Mouse (Mus musculus) heart, adult 8-10 months (tissue): ENCODE results near the gene Chp1. TPM values are rescaled to one million over a fixed set of nuclear protein-coding genes. Genes with fewer than 3 reads are reported as not detected.
"Not testable (repeated sequence)": the region's sequence is repeated elsewhere in the genome, so short reads cannot be mapped to it uniquely, and the experiment has no call there.

Source experiments
- DNase-seq: peaks from one replicate; pipeline ENCODE4 v3.0.0; 2022; ENCODE audit warnings: low spot score
- total RNA-seq, 4 experiments: library from RNA; stranded (reverse); gene quantifications; 2 replicates each; pipeline ENCODE4 v1.2.4; 2022

Gene Chp1
- total RNA-seq, 4 experiments from 2014 or later = 84.3 to 96.9 (median 85.1) TPM

GRCm38 (mm10) chr2:119565284-119565683 is 17.8 kb downstream of the Chp1 start:
- no peak for DNase-seq

GRCm38 (mm10) chr2:119566182-119566855 is 18.8 kb downstream of the Chp1 start:
- no peak for DNase-seq

- DNase-seq = no peak
These were observed 25.0 kb downstream of the Chp1 start for GRCm38 (mm10) chr2:119572471-119572870.

GRCm38 (mm10) chr2:119581571-119581970 is 34.1 kb downstream of the Chp1 start:
- no peak for DNase-seq

- no peak for DNase-seq
These were observed 35.9 kb downstream of the Chp1 start for GRCm38 (mm10) chr2:119583439-119583838.

GRCm38 (mm10) chr2:119584282-119584681 is 36.8 kb downstream of the Chp1 start:
- DNase-seq = no peak

GRCm38 (mm10) chr2:119587383-119587782 is 39.9 kb downstream of the Chp1 start:
- DNase-seq = peak; percentile 45

- no peak for DNase-seq
These were observed 43.8 kb downstream of the Chp1 start for GRCm38 (mm10) chr2:119591247-119591646.

GRCm38 (mm10) chr2:119593765-119594112 is 46.2 kb downstream of the Chp1 start:
- DNase-seq = no peak

GRCm38 (mm10) chr2:119594113-119594981 is 46.9 kb downstream of the Chp1 start:
- peak; percentile 99 for DNase-seq

GRCm38 (mm10) chr2:119595308-119595707 is 47.8 kb downstream of the Chp1 start:
- no peak for DNase-seq

GRCm38 (mm10) chr2:119596781-119597330 is 49.4 kb downstream of the Chp1 start:
- no peak for DNase-seq

GRCm38 (mm10) chr2:119601027-119601426 is 53.5 kb downstream of the Chp1 start:
- DNase-seq = no peak

GRCm38 (mm10) chr2:119601575-119601974 is 54.1 kb downstream of the Chp1 start:
- DNase-seq = not testable (repeated sequence)

GRCm38 (mm10) chr2:119602488-119602887 is 55.0 kb downstream of the Chp1 start:
- DNase-seq = no peak

GRCm38 (mm10) chr2:119603909-119604308 is 56.4 kb downstream of the Chp1 start:
- DNase-seq = no peak

- DNase-seq = no peak
These were observed 58.0 kb downstream of the Chp1 start for GRCm38 (mm10) chr2:119605361-119605973.

GRCm38 (mm10) chr2:119607023-119607422 is 59.5 kb downstream of the Chp1 start:
- DNase-seq = no peak

GRCm38 (mm10) chr2:119617841-119618198 is 70.3 kb downstream of the Chp1 start:
- DNase-seq = no peak

GRCm38 (mm10) chr2:119618199-119618982 is 70.9 kb downstream of the Chp1 start, which contains the start of the genes Nusap1 and Oip5:
Gene Nusap1, plus strand, starts transcription at chr2:119618298.
Gene Oip5, minus strand, starts transcription at chr2:119618469.
- peak; percentile 94 for DNase-seq

GRCm38 (mm10) chr2:119619002-119619401 is 71.5 kb downstream of the Chp1 start:
- not testable (repeated sequence) for DNase-seq
